Mouse (Mus musculus) heart, postnatal 0 days (tissue): ENCODE data around the gene Ralgps2.

Experiments used
- CTCF ChIP-seq: IDR thresholded peaks from 2 replicates; pipeline ENCODE4 v1.5.1; 2016; ENCODE audit warnings: antibody characterized with exemption, control low read depth, low read depth
- EP300 ChIP-seq: IDR thresholded peaks from 2 replicates; pipeline ENCODE4 v1.6.1; 2016; ENCODE audit warnings: antibody characterized with exemption, low read depth

- TF ChIP-seq CTCF: no peak
- TF ChIP-seq EP300: no peak
Measured at GRCm38 (mm10) chr1:156812716-156813115, 126.7 kb downstream of the Ralgps2 start.
